Mouse (Mus musculus): ENCODE data around the gene Lmo7. TPM values are rescaled to one million over a fixed set of nuclear protein-coding genes. Genes with fewer than 3 reads are reported as not detected.

The Lmo7 gene
- polyA plus RNA-seq, 1 experiment from 2014 or later: 19.5 TPM

- Histone ChIP-seq H3K27me3 (no peaks in the 10 kb centered on the region), H3K9me3 (no peaks in the 10 kb centered on the region), H3K4me3 (no peak overlapping the region), H3K9ac (no peak overlapping the region), H3K27ac (no peak overlapping the region), H3K4me1 (peaks cover 6% of the 10 kb centered on the region; the same call in 1 of the 2 replicates), H3K36me3 (peaks cover 18% of the 10 kb centered on the region), H3K4me2 (no peak overlapping the region)
- no peak for ATAC-seq (ENCODE audit: insufficient number of reproducible peaks, insufficient read depth, low FRiP score, low TSS enrichment, low read depth)
- 95% methylated on average over 10 of the region's 10 CpGs for WGBS
Observed at GRCm38 (mm10) chr14:101886320-101886719, 156.6 kb downstream of the Lmo7 start.

GRCm38 (mm10) chr14:101891903-101892448, 162.2 kb downstream of the Lmo7 start:
- Histone ChIP-seq H3K4me1 (peaks cover 13% of the 10 kb centered on the region), H3K27me3 (no peaks in the 10 kb centered on the region), H3K9ac (no peak overlapping the region), H3K4me2 (no peak overlapping the region), H3K27ac (0 out of 2 replicates have a peak overlapping the region, but pooled peaks have one; percentile 33), H3K4me3 (no peak overlapping the region), H3K9me3 (no peaks in the 10 kb centered on the region), H3K36me3 (0 out of 2 replicates have a peak, but pooled peaks cover 3% of the 10 kb centered on the region)
- no peak for ATAC-seq (ENCODE audit: insufficient number of reproducible peaks, insufficient read depth, low FRiP score, low TSS enrichment, low read depth)
- 73% methylated on average over 10 of the region's 10 CpGs for WGBS

DNA sequence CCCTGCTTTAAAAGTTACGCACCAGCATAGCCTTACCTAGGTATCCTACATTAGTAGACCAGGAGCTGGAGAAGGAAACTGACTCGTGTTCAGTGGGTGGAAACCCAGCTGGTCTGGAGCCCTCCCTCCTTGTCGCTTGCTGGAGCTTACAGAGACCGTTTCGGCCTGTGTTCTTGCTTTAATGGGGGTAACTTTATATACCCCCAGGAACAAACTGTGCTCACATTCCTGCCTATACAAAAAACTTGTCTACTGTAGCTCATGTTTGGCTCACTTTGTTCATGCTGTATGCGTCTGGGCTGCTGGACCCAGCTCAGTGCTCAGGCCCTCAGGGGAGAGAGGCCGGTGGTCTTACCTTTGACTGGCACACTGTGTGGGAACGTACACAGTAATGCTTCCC, 162.7 kb downstream of the Lmo7 start:
- Histone ChIP-seq H3K4me1 (peaks cover 13% of the 10 kb centered on the region), H3K9ac (no peak overlapping the region), H3K27me3 (no peaks in the 10 kb centered on the region), H3K4me3 (no peak overlapping the region), H3K4me2 (no peak overlapping the region), H3K9me3 (no peaks in the 10 kb centered on the region), H3K36me3 (no peaks in the 10 kb centered on the region), H3K27ac (0 out of 2 replicates have a peak overlapping the region, but pooled peaks have one; percentile 33)
- 36% methylated on average over 8 of the region's 8 CpGs for WGBS
- peak; percentile 80 for ATAC-seq (ENCODE audit: insufficient number of reproducible peaks, insufficient read depth, low FRiP score, low TSS enrichment, low read depth)

GRCm38 (mm10) chr14:101893215-101893614, 163.5 kb downstream of the Lmo7 start:
- Histone ChIP-seq H3K27me3 (no peaks in the 10 kb centered on the region), H3K4me2 (no peak overlapping the region), H3K4me3 (no peak overlapping the region), H3K36me3 (no peaks in the 10 kb centered on the region), H3K27ac (no peak overlapping the region; the same call in 1 of the 2 replicates), H3K4me1 (peaks cover 13% of the 10 kb centered on the region), H3K9me3 (no peaks in the 10 kb centered on the region), H3K9ac (no peak overlapping the region)
- 85% methylated on average over 6 of the region's 6 CpGs for WGBS
- ATAC-seq (ENCODE audit: insufficient number of reproducible peaks, insufficient read depth, low FRiP score, low TSS enrichment, low read depth): no peak

GRCm38 (mm10) chr14:101898250-101898649, 168.5 kb downstream of the Lmo7 start:
- Histone ChIP-seq H3K4me1 (no peaks in the 10 kb centered on the region), H3K4me3 (no peak overlapping the region), H3K9ac (no peak overlapping the region), H3K36me3 (peaks cover 7% of the 10 kb centered on the region), H3K27ac (no peak overlapping the region), H3K4me2 (no peak overlapping the region), H3K27me3 (no peaks in the 10 kb centered on the region), H3K9me3 (no peaks in the 10 kb centered on the region)
- no peak for ATAC-seq (ENCODE audit: insufficient number of reproducible peaks, insufficient read depth, low FRiP score, low TSS enrichment, low read depth)
- WGBS: 69% methylated on average over 6 of the region's 6 CpGs

- 81% methylated on average over 7 of the region's 7 CpGs for WGBS
- Histone ChIP-seq H3K27me3 (no peaks in the 10 kb centered on the region), H3K4me2 (no peak overlapping the region), H3K9me3 (no peaks in the 10 kb centered on the region), H3K27ac (no peak overlapping the region), H3K4me1 (no peaks in the 10 kb centered on the region), H3K4me3 (no peak overlapping the region), H3K9ac (no peak overlapping the region), H3K36me3 (peaks cover 7% of the 10 kb centered on the region)
- no peak for ATAC-seq (ENCODE audit: insufficient number of reproducible peaks, insufficient read depth, low FRiP score, low TSS enrichment, low read depth)
Observed at GRCm38 (mm10) chr14:101901496-101901895, 171.7 kb downstream of the Lmo7 start.

GRCm38 (mm10) chr14:101901976-101902375, 172.2 kb downstream of the Lmo7 start:
- no peak for ATAC-seq (ENCODE audit: insufficient number of reproducible peaks, insufficient read depth, low FRiP score, low TSS enrichment, low read depth)
- WGBS: 87% methylated on average over 7 of the region's 7 CpGs
- H3K9me3 ChIP-seq: no peaks in the 10 kb centered on the region
- H3K9ac ChIP-seq: no peak overlapping the region
- peaks cover 7% of the 10 kb centered on the region for H3K36me3 ChIP-seq
- no peaks in the 10 kb centered on the region for H3K27me3 ChIP-seq
- H3K4me2 ChIP-seq: no peak overlapping the region
- H3K4me1 ChIP-seq: no peaks in the 10 kb centered on the region
- H3K4me3 ChIP-seq: no peak overlapping the region
- H3K27ac ChIP-seq: no peak overlapping the region

- Histone ChIP-seq H3K4me1 (no peaks in the 10 kb centered on the region), H3K9ac (no peak overlapping the region), H3K36me3 (peaks cover 7% of the 10 kb centered on the region), H3K27me3 (no peaks in the 10 kb centered on the region), H3K9me3 (no peaks in the 10 kb centered on the region), H3K4me2 (no peak overlapping the region), H3K27ac (no peak overlapping the region), H3K4me3 (no peak overlapping the region)
- no peak for ATAC-seq (ENCODE audit: insufficient number of reproducible peaks, insufficient read depth, low FRiP score, low TSS enrichment, low read depth)
- WGBS: 81% methylated on average over 5 of the region's 5 CpGs
Observed at GRCm38 (mm10) chr14:101903722-101904121, 174.0 kb downstream of the Lmo7 start.

DNA sequence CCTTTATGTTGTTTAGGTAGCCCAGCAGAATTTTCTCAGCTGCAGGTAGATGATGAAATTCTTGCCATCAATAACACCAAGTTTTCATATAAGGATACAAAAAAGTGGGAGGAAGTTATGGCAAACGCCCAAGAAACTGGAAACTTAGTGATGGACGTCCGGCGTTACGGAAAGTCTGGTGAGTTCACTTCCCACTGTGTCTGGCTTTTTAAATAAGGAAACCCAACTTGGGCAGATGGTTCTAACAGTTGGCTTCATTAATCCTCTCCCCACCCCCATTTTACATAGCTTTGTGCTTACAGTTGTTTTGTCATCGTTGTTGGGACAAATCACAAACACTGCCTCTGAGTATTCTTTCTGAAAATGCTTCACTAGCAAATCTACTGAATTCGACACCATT, 182.2 kb downstream of the Lmo7 start:
- Histone ChIP-seq H3K4me3 (no peak overlapping the region), H3K27me3 (no peaks in the 10 kb centered on the region), H3K9me3 (no peaks in the 10 kb centered on the region), H3K4me1 (no peaks in the 10 kb centered on the region), H3K4me2 (no peak overlapping the region), H3K27ac (no peak overlapping the region), H3K9ac (no peak overlapping the region), H3K36me3 (no peaks in the 10 kb centered on the region)
- no peak for ATAC-seq (ENCODE audit: insufficient number of reproducible peaks, insufficient read depth, low FRiP score, low TSS enrichment, low read depth)
- WGBS: 77% methylated on average over 7 of the region's 7 CpGs

DNA sequence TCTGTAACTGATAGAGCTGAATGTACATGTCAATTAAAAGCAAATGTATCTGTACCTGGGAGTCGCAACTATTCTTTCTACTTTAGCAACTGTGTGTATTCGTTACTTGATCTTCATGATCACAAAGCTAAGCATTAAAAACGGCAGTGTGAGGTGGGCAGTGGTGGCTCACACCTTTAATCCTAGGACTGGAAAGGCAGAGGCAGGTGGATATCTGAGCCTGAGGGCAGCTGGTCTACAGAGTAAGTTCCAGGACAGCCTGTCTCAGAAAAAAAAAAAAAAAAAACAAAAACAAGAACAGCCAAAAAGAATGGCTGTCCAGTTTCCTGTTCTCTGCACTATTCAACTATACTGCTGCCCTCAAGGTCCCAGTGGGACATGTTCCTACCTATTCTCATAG, 182.6 kb downstream of the Lmo7 start:
- H3K27me3 ChIP-seq: no peaks in the 10 kb centered on the region
- no peak overlapping the region for H3K9ac ChIP-seq
- H3K9me3 ChIP-seq: no peaks in the 10 kb centered on the region
- ATAC-seq (ENCODE audit: insufficient number of reproducible peaks, insufficient read depth, low FRiP score, low TSS enrichment, low read depth): no peak
- no peaks in the 10 kb centered on the region for H3K4me1 ChIP-seq
- H3K36me3 ChIP-seq: no peaks in the 10 kb centered on the region
- no peak overlapping the region for H3K4me3 ChIP-seq
- 68% methylated on average over 3 of the region's 3 CpGs for WGBS
- H3K4me2 ChIP-seq: no peak overlapping the region
- no peak overlapping the region for H3K27ac ChIP-seq

DNA sequence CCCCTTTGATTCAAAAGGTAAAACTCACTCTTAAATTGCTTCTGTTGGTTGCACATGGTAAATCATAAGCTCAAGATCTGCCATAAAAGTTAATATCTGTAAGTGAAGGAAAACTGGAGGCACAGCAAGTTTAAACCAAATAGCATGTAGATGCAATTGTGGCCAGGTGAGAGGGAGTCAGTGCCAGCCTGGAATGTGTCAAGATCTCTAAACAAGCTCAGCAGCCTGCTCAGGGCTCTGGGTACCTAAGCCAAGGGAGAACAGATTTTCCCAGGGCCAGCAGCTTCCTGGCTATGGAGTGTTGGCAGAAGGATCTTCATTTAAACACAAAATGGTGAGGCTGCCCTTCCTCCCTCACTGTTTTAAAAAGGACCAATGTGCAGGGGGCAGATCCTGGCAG, 184.6 kb downstream of the Lmo7 start:
- H3K9me3 ChIP-seq: no peaks in the 10 kb centered on the region
- H3K4me2 ChIP-seq: no peak overlapping the region
- ATAC-seq (ENCODE audit: insufficient number of reproducible peaks, insufficient read depth, low FRiP score, low TSS enrichment, low read depth): no peak
- H3K27me3 ChIP-seq: no peaks in the 10 kb centered on the region
- H3K4me3 ChIP-seq: no peak overlapping the region
- no peak overlapping the region for H3K9ac ChIP-seq
- peaks cover 4% of the 10 kb centered on the region; the same call in 1 of the 2 replicates for H3K36me3 ChIP-seq
- no peak overlapping the region for H3K27ac ChIP-seq
- no peaks in the 10 kb centered on the region for H3K4me1 ChIP-seq

GRCm38 (mm10) chr14:101915867-101916266, 186.1 kb downstream of the Lmo7 start:
- Histone ChIP-seq H3K4me1 (no peaks in the 10 kb centered on the region), H3K27ac (no peak overlapping the region), H3K9ac (no peak overlapping the region), H3K27me3 (no peaks in the 10 kb centered on the region), H3K36me3 (peaks cover 11% of the 10 kb centered on the region; the same call in 1 of the 2 replicates), H3K4me2 (no peak overlapping the region), H3K9me3 (no peaks in the 10 kb centered on the region), H3K4me3 (no peak overlapping the region)
- WGBS: 74% methylated on average over 8 of the region's 8 CpGs
- ATAC-seq (ENCODE audit: insufficient number of reproducible peaks, insufficient read depth, low FRiP score, low TSS enrichment, low read depth): no peak
